Mouse (Mus musculus) hindbrain, postnatal 0 days (tissue): ENCODE measurements around the gene Gm47996. TPM values are rescaled to one million over a fixed set of nuclear protein-coding genes. Genes with fewer than 3 reads are reported as not detected.
"Not testable (repeated sequence)": the region's sequence is repeated elsewhere in the genome, so short reads cannot be mapped to it uniquely, and the experiment has no call there.

Experiments used
- ATAC-seq: fragments of 200-750 bp; cut with Nextera tagmentation; 2 replicates; pipeline ENCODE4 v1.8.0; 2017; ENCODE audit warnings: mild to moderate bottlenecking, moderate TSS enrichment, moderate library complexity
- DNase-seq: peaks from one replicate; pipeline ENCODE4 v3.0.0-alpha.2; 2015; ENCODE audit warnings: low spot score
- H3K27ac ChIP-seq: fragments of 300-500 bp; sonication (generic); 2 replicates; pipeline ENCODE4 v1.5.1; 2014; ENCODE audit warnings: mild to moderate bottlenecking
- H3K27me3 ChIP-seq: fragments of 300-500 bp; sonication (generic); 2 replicates; pipeline ENCODE4 v1.6.1; 2014; ENCODE audit warnings: low read length, mixed read lengths; ENCODE audit not compliant: insufficient read depth
- H3K36me3 ChIP-seq: fragments of 300-500 bp; sonication (generic); 2 replicates; pipeline ENCODE4 v1.6.1; 2014; ENCODE audit warnings: low read length, mixed read lengths; ENCODE audit not compliant: insufficient read depth
- H3K4me1 ChIP-seq: fragments of 300-500 bp; sonication (generic); 2 replicates; pipeline ENCODE4 v1.6.1; 2014; ENCODE audit warnings: antibody characterized with exemption, low read length, mixed read lengths; ENCODE audit not compliant: insufficient read depth
- H3K4me2 ChIP-seq: fragments of 300-500 bp; sonication (generic); 2 replicates; pipeline ENCODE4 v1.6.1; 2014; ENCODE audit warnings: low read depth, mild to moderate bottlenecking, low read length, moderate library complexity, mixed read lengths
- H3K4me3 ChIP-seq: fragments of 300-500 bp; sonication (generic); 2 replicates; pipeline ENCODE4 v1.5.1; 2014; ENCODE audit warnings: low read length
- H3K9ac ChIP-seq: fragments of 300-500 bp; sonication (generic); replicated peaks from 2 replicates; pipeline ENCODE4 v1.6.1; 2014; ENCODE audit warnings: mild to moderate bottlenecking, low read length, moderate library complexity, mixed read lengths
- H3K9me3 ChIP-seq: fragments of 300-500 bp; sonication (generic); 2 replicates; pipeline ENCODE4 v1.6.1; 2016; ENCODE audit warnings: low read length, mixed read lengths
- WGBS: fragments of 180-500 bp; shearing (Covaris S2); extraction: QIAGEN DNeasy Blood & Tissue Kit; methylation state at CpG from one replicate; pipeline ENCODE4 v1.1.7; 2014; 5-methylcytosine and 5-hydroxymethylcytosine counted together
- polyA plus RNA-seq: library from polyadenylated mRNA; unstranded; fragments of >200 nt; fragmentation: Nextera tagmentation; extraction: Ambion mirVana; gene quantifications from 2 replicates; pipeline ENCODE4 v1.2.1, GENCODE M21; 2015
- total RNA-seq: library from RNA; depleted of rRNA; stranded (reverse); fragments of >200 nt; gene quantifications from 2 replicates; pipeline ENCODE4 v1.2.3, GENCODE M21; 2014

The Gm47996 gene
- total and polyA plus RNA-seq, 2 experiments from 2014 or later, result not detected

DNA sequence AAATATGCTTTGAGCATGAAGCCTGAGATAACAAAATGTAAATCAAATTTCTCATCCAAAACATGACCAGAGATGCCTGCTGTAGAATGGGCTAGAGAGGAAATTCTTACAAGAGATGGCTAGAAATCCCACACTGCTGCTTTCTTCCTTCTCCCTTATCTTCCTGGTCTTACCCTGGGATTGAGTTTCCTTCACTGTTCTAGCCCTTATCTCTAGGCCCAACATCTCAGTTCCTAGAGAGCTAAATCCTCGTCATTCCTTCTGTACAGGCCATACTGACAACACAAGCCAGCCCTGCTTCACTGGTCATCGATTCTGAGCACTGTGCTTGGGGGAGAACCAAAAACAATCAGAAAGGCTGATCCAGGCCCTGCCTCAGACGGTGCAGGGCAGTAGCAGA lies 13.2 kb upstream of the Gm47996 start:
- not testable (repeated sequence) for H3K4me3 ChIP-seq, H3K9ac ChIP-seq
- WGBS, result 92% methylated on average over 3 of the region's 3 CpGs

DNA sequence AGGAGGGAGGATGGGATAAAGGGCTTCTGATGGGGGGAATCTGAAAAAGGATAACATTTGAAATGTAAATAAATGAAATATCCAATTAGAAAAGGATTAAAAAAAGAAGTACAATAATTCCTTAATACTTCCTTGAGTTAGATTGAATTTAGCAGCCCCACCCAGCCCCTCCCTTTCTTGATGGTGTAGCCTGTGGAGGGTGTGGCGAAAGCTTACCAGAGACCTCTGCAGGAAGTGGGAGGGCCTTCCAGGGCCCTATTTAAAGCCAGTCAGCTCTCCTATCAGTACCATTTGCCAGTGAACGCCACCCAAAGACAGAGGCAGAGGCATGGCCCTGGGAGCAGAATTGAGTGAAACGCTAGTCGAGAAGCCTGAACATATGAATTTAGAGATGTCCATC lies 11.8 kb upstream of the Gm47996 start, which contains the start of gene Gm47995:
TSS of gene Gm47995 (plus strand) at position 329 of the 400 bp plus-strand sequence.
- DNase-seq, H3K4me3 ChIP-seq, H3K9ac ChIP-seq, H3K36me3 ChIP-seq, H3K27me3 ChIP-seq, H3K27ac ChIP-seq, H3K4me2 ChIP-seq, ATAC-seq, H3K9me3 ChIP-seq, H3K4me1 ChIP-seq: not testable (repeated sequence)
- WGBS, result 100% methylated on average over 1 of the region's 4 CpGs

More for the DNA sequence above, 13.2 kb upstream of the Gm47996 start:
- not testable (repeated sequence) for DNase-seq, H3K4me1 ChIP-seq, ATAC-seq, H3K4me2 ChIP-seq, H3K9me3 ChIP-seq, H3K36me3 ChIP-seq, H3K27ac ChIP-seq, H3K27me3 ChIP-seq

DNA sequence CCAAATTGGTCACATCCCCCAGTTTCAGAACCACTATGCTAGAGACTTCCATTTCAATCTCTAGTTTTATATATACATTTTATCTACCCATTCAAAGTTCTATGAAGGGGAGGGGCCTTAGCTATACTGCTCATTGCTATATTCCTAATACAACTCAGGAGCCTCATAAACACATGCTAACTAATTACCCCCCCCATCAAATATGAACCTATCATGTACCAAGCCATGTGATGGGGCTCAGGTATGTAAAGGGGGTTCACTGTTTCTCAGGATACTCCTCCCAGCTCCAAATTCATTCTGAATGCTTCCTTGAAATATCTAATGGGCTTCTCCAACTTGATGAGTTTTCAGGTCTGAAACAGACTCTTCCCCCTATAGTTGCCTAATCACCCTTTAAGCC lies 9.3 kb upstream of the Gm47996 start:
- H3K27me3 ChIP-seq, ATAC-seq, H3K27ac ChIP-seq, H3K36me3 ChIP-seq, DNase-seq, H3K9ac ChIP-seq, H3K9me3 ChIP-seq, H3K4me2 ChIP-seq, H3K4me3 ChIP-seq, H3K4me1 ChIP-seq: not testable (repeated sequence)

DNA sequence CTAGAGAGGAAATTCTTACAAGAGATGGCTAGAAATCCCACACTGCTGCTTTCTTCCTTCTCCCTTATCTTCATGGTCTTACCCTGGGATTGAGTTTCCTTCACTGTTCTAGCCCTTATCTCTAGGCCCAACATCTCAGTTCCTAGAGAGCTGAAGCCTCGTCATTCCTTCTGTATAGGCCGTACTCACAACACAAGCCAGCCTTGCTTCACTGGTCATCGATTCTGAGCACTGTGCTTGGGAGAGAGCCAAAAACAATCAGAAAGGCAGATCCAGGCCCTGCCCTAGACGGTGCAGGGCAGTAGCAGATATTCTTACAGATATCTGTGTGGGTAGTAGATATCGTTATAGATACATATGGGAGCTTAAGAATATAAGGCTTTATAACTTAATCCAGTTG lies 7.2 kb upstream of the Gm47996 start:
- H3K27me3 ChIP-seq, H3K27ac ChIP-seq: not testable (repeated sequence)
- 48% methylated on average over 3 of the region's 5 CpGs for WGBS

DNA sequence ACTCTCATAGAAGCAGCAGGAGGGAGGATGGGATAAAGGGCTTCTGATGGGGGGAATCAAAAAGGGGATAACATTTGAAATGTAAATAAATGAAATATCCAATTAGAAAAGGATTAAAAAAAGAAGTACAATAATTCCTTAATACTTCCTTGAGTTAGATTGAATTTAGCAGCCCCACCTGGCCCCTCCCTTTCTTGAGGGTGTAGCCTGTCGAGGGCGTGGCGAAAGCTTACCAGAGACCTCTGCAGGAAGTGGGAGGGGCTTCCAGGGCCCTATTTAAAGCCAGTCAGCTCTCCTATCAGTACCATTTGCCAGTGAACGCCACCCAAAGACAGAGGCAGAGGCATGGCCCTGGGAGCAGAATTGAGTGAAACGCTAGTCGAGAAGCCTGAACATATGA lies 6.1 kb upstream of the Gm47996 start, which contains the start of gene 3110040M04Rik:
TSS of gene 3110040M04Rik (plus strand) at position 304 of the 400 bp plus-strand sequence.
- H3K4me3 ChIP-seq, H3K4me1 ChIP-seq, H3K4me2 ChIP-seq, H3K9me3 ChIP-seq, H3K9ac ChIP-seq, H3K36me3 ChIP-seq, H3K27me3 ChIP-seq, H3K27ac ChIP-seq, DNase-seq, ATAC-seq: not testable (repeated sequence)
- WGBS, result no CpG with 5 or more reads among the region's 6 CpGs

More for the DNA sequence above, 7.2 kb upstream of the Gm47996 start:
- not testable (repeated sequence) for H3K9me3 ChIP-seq, H3K4me1 ChIP-seq, H3K9ac ChIP-seq, ATAC-seq, H3K36me3 ChIP-seq, DNase-seq, H3K4me3 ChIP-seq, H3K4me2 ChIP-seq

DNA sequence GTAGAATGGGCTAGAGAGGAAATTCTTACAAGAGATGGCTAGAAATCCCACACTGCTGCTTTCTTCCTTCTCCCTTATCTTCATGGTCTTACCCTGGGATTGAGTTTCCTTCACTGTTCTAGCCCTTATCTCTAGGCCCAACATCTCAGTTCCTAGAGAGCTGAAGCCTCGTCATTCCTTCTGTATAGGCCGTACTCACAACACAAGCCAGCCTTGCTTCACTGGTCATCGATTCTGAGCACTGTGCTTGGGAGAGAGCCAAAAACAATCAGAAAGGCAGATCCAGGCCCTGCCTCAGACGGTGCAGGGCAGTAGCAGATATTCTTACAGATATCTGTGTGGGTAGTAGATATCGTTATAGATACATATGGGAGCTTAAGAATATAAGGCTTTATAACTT lies 1.4 kb upstream of the Gm47996 start:
- not testable (repeated sequence) for H3K4me3 ChIP-seq, DNase-seq, H3K36me3 ChIP-seq, H3K9ac ChIP-seq, ATAC-seq, H3K4me2 ChIP-seq, H3K9me3 ChIP-seq, H3K27ac ChIP-seq, H3K4me1 ChIP-seq, H3K27me3 ChIP-seq
- 65% methylated on average over 2 of the region's 5 CpGs for WGBS

DNA sequence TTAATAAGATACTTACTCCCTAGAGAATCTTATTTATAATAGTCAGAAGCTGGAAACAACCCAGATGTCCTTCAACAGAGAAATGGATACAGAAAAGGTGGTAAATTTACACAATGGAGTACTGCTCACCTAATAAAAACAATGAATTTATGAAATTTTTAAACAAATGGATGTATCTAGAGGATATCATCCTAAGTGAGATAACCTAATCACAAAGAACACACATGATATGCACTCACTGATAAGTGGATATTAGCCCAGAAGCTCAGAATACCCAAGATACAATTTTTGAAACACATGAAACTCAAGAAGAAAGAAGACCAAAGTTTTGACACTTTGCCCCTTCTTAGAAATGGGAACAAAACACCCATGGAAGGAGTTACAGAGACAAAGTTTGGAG lies 987 bp upstream of the Gm47996 start:
- H3K4me2 ChIP-seq, H3K4me3 ChIP-seq, H3K36me3 ChIP-seq, H3K27me3 ChIP-seq, ATAC-seq, H3K4me1 ChIP-seq, H3K27ac ChIP-seq, H3K9me3 ChIP-seq, DNase-seq, H3K9ac ChIP-seq: not testable (repeated sequence)

DNA sequence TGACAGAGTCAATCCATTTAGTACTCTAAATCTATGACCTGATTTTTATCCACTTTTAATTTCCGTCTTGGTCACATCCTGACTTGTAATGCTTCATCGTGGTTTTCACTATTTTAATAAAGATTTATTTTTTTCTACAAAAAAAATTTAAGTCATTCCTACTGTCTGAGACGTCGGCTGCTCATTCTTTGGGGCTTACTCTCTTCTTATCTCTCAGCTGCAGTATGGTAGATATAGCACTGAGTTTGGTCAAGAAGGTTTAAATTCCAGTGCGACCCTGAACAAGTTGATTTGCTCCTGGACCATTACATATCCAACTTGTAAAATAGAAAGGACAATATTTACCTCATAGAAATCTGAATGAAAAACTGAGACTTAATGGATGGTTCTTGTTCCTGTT lies 1.7 kb downstream of the Gm47996 start:
- not testable (repeated sequence) for ATAC-seq, H3K4me1 ChIP-seq, H3K27me3 ChIP-seq, H3K27ac ChIP-seq, H3K4me2 ChIP-seq, DNase-seq, H3K9me3 ChIP-seq, H3K36me3 ChIP-seq, H3K4me3 ChIP-seq, H3K9ac ChIP-seq
- WGBS, result 97% methylated on average over 5 of the region's 5 CpGs
